Mouse (Mus musculus): ENCODE measurements at regions not wholly inside any gene's neighbourhood (a gene's known extent, or its start where the extent isn't known, plus 50 kb on each side); places are given as distances from the start of the nearest gene placed in this dataset.

- H3K4me1 ChIP-seq (ENCODE audit: control insufficient read depth, insufficient read depth, low read length), result no peaks in the 10 kb centered on the region
- H3K36me3 ChIP-seq (ENCODE audit: control insufficient read depth, insufficient read depth, low read length), result no peaks in the 10 kb centered on the region
- H3K27me3 ChIP-seq (ENCODE audit: control insufficient read depth, insufficient read depth, low read length), result no peaks in the 10 kb centered on the region
- TF ChIP-seq CTCF (IDR thresholded peaks at IDR 0.05; ENCODE audit: control insufficient read depth, insufficient read depth, insufficient replicate concordance, low read depth, low read length), result no peak
- H3K27ac ChIP-seq (ENCODE audit: control insufficient read depth, insufficient read depth, low read depth, low read length), result no peak overlapping the region
- no peak overlapping the region for H3K4me3 ChIP-seq (ENCODE audit: control insufficient read depth, low read depth, low read length)
Measured at GRCm38 (mm10) chr4:103486140-103486965, 132.8 kb upstream of the Dab1 start.

GRCm38 (mm10) chr4:103508435-103508834 lies 110.7 kb upstream of the Dab1 start:
- H3K27me3 ChIP-seq (ENCODE audit: control insufficient read depth, insufficient read depth, low read length), result no peaks in the 10 kb centered on the region
- no peak overlapping the region for H3K27ac ChIP-seq (ENCODE audit: control insufficient read depth, insufficient read depth, low read depth, low read length)
- no peak for TF ChIP-seq CTCF (IDR thresholded peaks at IDR 0.05; ENCODE audit: control insufficient read depth, insufficient read depth, insufficient replicate concordance, low read depth, low read length)
- TF ChIP-seq POLR2A (IDR thresholded peaks at IDR 0.05; ENCODE audit: control insufficient read depth, low read depth, low read length), result no peak
- H3K4me1 ChIP-seq (ENCODE audit: control insufficient read depth, insufficient read depth, low read length), result no peaks in the 10 kb centered on the region
- no peaks in the 10 kb centered on the region for H3K36me3 ChIP-seq (ENCODE audit: control insufficient read depth, insufficient read depth, low read length)
- H3K4me3 ChIP-seq (ENCODE audit: control insufficient read depth, low read depth, low read length), result no peak overlapping the region

- no peaks in the 10 kb centered on the region for H3K36me3 ChIP-seq (ENCODE audit: control insufficient read depth, insufficient read depth, low read length)
- no peaks in the 10 kb centered on the region for H3K27me3 ChIP-seq (ENCODE audit: control insufficient read depth, insufficient read depth, low read length)
- H3K27ac ChIP-seq (ENCODE audit: control insufficient read depth, insufficient read depth, low read depth, low read length), result no peak overlapping the region
- no peak overlapping the region for H3K4me3 ChIP-seq (ENCODE audit: control insufficient read depth, low read depth, low read length)
- no peaks in the 10 kb centered on the region for H3K4me1 ChIP-seq (ENCODE audit: control insufficient read depth, insufficient read depth, low read length)
- TF ChIP-seq POLR2A (IDR thresholded peaks at IDR 0.05; ENCODE audit: control insufficient read depth, low read depth, low read length) (no peak), CTCF (IDR thresholded peaks at IDR 0.05; ENCODE audit: control insufficient read depth, insufficient read depth, insufficient replicate concordance, low read depth, low read length) (no peak)
Measured at GRCm38 (mm10) chr4:103512901-103513300, 106.3 kb upstream of the Dab1 start.

GRCm38 (mm10) chr4:103521870-103522609 lies 97.1 kb upstream of the Dab1 start:
- H3K27me3 ChIP-seq (ENCODE audit: control insufficient read depth, insufficient read depth, low read length), result no peaks in the 10 kb centered on the region
- H3K4me1 ChIP-seq (ENCODE audit: control insufficient read depth, insufficient read depth, low read length), result no peaks in the 10 kb centered on the region
- H3K36me3 ChIP-seq (ENCODE audit: control insufficient read depth, insufficient read depth, low read length), result no peaks in the 10 kb centered on the region
- H3K4me3 ChIP-seq (ENCODE audit: control insufficient read depth, low read depth, low read length), result no peak overlapping the region
- TF ChIP-seq CTCF (IDR thresholded peaks at IDR 0.05; ENCODE audit: control insufficient read depth, insufficient read depth, insufficient replicate concordance, low read depth, low read length), result no peak
- H3K27ac ChIP-seq (ENCODE audit: control insufficient read depth, insufficient read depth, low read depth, low read length), result no peak overlapping the region

GRCm38 (mm10) chr4:103536534-103537265 lies 82.5 kb upstream of the Dab1 start:
- TF ChIP-seq POLR2A (IDR thresholded peaks at IDR 0.05; ENCODE audit: control insufficient read depth, low read depth, low read length) (no peak), CTCF (IDR thresholded peaks at IDR 0.05; ENCODE audit: control insufficient read depth, insufficient read depth, insufficient replicate concordance, low read depth, low read length) (no peak)
- Histone ChIP-seq H3K4me3 (ENCODE audit: control insufficient read depth, low read depth, low read length) (no peak overlapping the region), H3K27ac (ENCODE audit: control insufficient read depth, insufficient read depth, low read depth, low read length) (no peak overlapping the region)

GRCm38 (mm10) chr4:103540960-103541359 lies 78.2 kb upstream of the Dab1 start:
- Histone ChIP-seq H3K4me3 (ENCODE audit: control insufficient read depth, low read depth, low read length) (no peak overlapping the region), H3K4me1 (ENCODE audit: control insufficient read depth, insufficient read depth, low read length) (no peaks in the 10 kb centered on the region), H3K27ac (ENCODE audit: control insufficient read depth, insufficient read depth, low read depth, low read length) (no peak overlapping the region), H3K27me3 (ENCODE audit: control insufficient read depth, insufficient read depth, low read length) (no peaks in the 10 kb centered on the region), H3K36me3 (ENCODE audit: control insufficient read depth, insufficient read depth, low read length) (no peaks in the 10 kb centered on the region)
- TF ChIP-seq POLR2A (IDR thresholded peaks at IDR 0.05; ENCODE audit: control insufficient read depth, low read depth, low read length), result no peak
- TF ChIP-seq CTCF (IDR thresholded peaks at IDR 0.05; ENCODE audit: control insufficient read depth, insufficient read depth, insufficient replicate concordance, low read depth, low read length), result no peak

More at GRCm38 (mm10) chr4:103536534-103537265, 82.5 kb upstream of the Dab1 start:
- H3K27me3 ChIP-seq (ENCODE audit: control insufficient read depth, insufficient read depth, low read length), result no peaks in the 10 kb centered on the region
- no peaks in the 10 kb centered on the region for H3K36me3 ChIP-seq (ENCODE audit: control insufficient read depth, insufficient read depth, low read length)
- no peaks in the 10 kb centered on the region for H3K4me1 ChIP-seq (ENCODE audit: control insufficient read depth, insufficient read depth, low read length)

- Histone ChIP-seq H3K4me1 (ENCODE audit: control insufficient read depth, insufficient read depth, low read length) (no peaks in the 10 kb centered on the region), H3K36me3 (ENCODE audit: control insufficient read depth, insufficient read depth, low read length) (no peaks in the 10 kb centered on the region), H3K27me3 (ENCODE audit: control insufficient read depth, insufficient read depth, low read length) (no peaks in the 10 kb centered on the region), H3K4me3 (ENCODE audit: control insufficient read depth, low read depth, low read length) (no peak overlapping the region), H3K27ac (ENCODE audit: control insufficient read depth, insufficient read depth, low read depth, low read length) (no peak overlapping the region)
- TF ChIP-seq POLR2A (IDR thresholded peaks at IDR 0.05; ENCODE audit: control insufficient read depth, low read depth, low read length) (no peak), CTCF (IDR thresholded peaks at IDR 0.05; ENCODE audit: control insufficient read depth, insufficient read depth, insufficient replicate concordance, low read depth, low read length) (no peak)
Measured at GRCm38 (mm10) chr4:103547297-103547696, 71.9 kb upstream of the Dab1 start.

Data from testis, adult 2 months (tissue).